Comparison of ENCODE assay signal across 25 mouse cellular contexts in the genomic region with DNA sequence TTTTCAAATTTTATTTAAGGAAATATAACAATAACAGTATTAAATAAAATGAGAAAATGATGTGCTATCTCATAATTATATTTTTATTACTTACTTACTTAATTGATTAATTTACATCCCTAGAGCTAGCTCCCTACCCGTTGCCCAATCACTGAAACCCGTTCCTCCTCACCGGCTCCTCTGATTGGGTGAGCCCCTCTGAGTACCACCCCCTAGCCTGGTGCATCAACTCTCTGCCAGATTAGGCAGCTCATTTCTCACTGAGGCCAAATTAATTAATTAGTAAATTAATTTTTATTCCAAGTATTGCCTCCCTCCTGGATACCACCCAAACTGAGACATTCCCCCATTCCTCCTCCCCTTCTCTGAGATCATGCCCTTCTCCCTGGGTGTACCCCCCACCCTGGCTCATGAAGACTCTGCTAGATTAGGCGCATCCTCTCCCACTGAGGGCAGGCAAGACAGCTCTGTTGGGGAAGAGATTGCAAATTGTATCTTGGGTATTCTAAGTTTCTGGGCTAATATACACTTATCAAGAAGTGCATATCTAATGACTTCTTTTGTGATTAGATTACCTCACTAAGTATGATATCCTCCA.
"Had no signal": no experiment of that assay in that cellular context is flagged by ENCODE, and none has a peak within 500 bp of the region (broad histone marks: within the 10 kb centered on the region; RNA-seq: fewer than 3 reads in every experiment).

No protein-coding gene starts in this region.

- H3K4me3 ChIP-seq: heart, adult 2 months; heart, embryonic 13.5 days; heart, embryonic 15.5 days; hindbrain, embryonic 13.5 days; hindbrain, embryonic 15.5 days; kidney, embryonic 15.5 days; limb, embryonic 13.5 days; limb, embryonic 15.5 days had no signal

- DNase-seq: gastrocnemius, postnatal 14 days; gastrocnemius, postnatal 36 days; heart, adult 11 months; heart, adult 2 months; heart, postnatal 14 days; heart, postnatal 36 days; kidney, adult 11 months; kidney, adult 2 months; kidney, adult 9 months; kidney, postnatal 14 days; kidney, postnatal 36 days; layer of hippocampus, adult 9-11 months; layer of hippocampus, postnatal 36 days; left cerebral cortex, postnatal 4 days had no signal

- H3K9ac ChIP-seq: heart, embryonic 13.5 days; heart, embryonic 15.5 days; hindbrain, embryonic 13.5 days; hindbrain, embryonic 15.5 days; kidney, embryonic 15.5 days; limb, embryonic 13.5 days; limb, embryonic 15.5 days had no signal

- H3K36me3 ChIP-seq: heart, embryonic 13.5 days; heart, embryonic 15.5 days; hindbrain, embryonic 13.5 days; hindbrain, embryonic 15.5 days; kidney, embryonic 15.5 days; limb, embryonic 13.5 days; limb, embryonic 15.5 days had no signal

- H3K4me1 ChIP-seq: heart, embryonic 13.5 days; heart, embryonic 15.5 days; hindbrain, embryonic 13.5 days; hindbrain, embryonic 15.5 days; kidney, embryonic 15.5 days; limb, embryonic 13.5 days; limb, embryonic 15.5 days had no signal

- H3K27ac ChIP-seq: heart, adult 2 months; heart, embryonic 13.5 days; heart, embryonic 15.5 days; hindbrain, embryonic 13.5 days; hindbrain, embryonic 15.5 days; hindbrain, postnatal 0 days; kidney, embryonic 15.5 days; kidney, postnatal 0 days; limb, embryonic 13.5 days; limb, embryonic 15.5 days had no signal

- H3K27me3 ChIP-seq: heart, embryonic 13.5 days; heart, embryonic 15.5 days; hindbrain, embryonic 13.5 days; hindbrain, embryonic 15.5 days; kidney, embryonic 15.5 days; limb, embryonic 13.5 days; limb, embryonic 15.5 days had no signal

- H3K4me2 ChIP-seq: heart, embryonic 11.5 days; heart, embryonic 13.5 days; heart, embryonic 15.5 days; hindbrain, embryonic 13.5 days; hindbrain, embryonic 15.5 days; kidney, embryonic 15.5 days; limb, embryonic 13.5 days; limb, embryonic 15.5 days had no signal

- ATAC-seq: hindbrain, postnatal 0 days; intestine, embryonic 16.5 days had no signal

- H3K9me3 ChIP-seq: heart, embryonic 13.5 days; heart, embryonic 15.5 days; hindbrain, embryonic 13.5 days; hindbrain, embryonic 15.5 days; kidney, embryonic 15.5 days; limb, embryonic 13.5 days; limb, embryonic 15.5 days had no signal
